Mouse (Mus musculus) liver, embryonic 16.5 days (tissue): ENCODE results near the gene Padi4. TPM values are rescaled to one million over a fixed set of nuclear protein-coding genes. Genes with fewer than 3 reads are reported as not detected.
A peak's percentile ranks its signal among the peaks of the same experiment; 100 is the strongest.

Experiments
- ATAC-seq: fragments of 200-750 bp; cut with Nextera tagmentation; 2 replicates; pipeline ENCODE4 v1.8.0; 2017; ENCODE audit warnings: low read depth, mild to moderate bottlenecking, moderate number of reproducible peaks, moderate library complexity
- H3K27ac ChIP-seq: fragments of 300-500 bp; sonication (generic); 2 replicates; pipeline ENCODE4 v1.5.1; 2014; ENCODE audit warnings: mild to moderate bottlenecking, low read length
- H3K27me3 ChIP-seq: fragments of 300-500 bp; sonication (generic); 2 replicates; pipeline ENCODE4 v1.6.1; 2014; ENCODE audit warnings: low read depth, low read length, mixed read lengths; ENCODE audit not compliant: control insufficient read depth, insufficient read depth
- H3K36me3 ChIP-seq: fragments of 300-500 bp; sonication (generic); 2 replicates; pipeline ENCODE4 v1.6.1; 2014; ENCODE audit warnings: mild to moderate bottlenecking; ENCODE audit not compliant: control insufficient read depth, insufficient read depth
- H3K4me1 ChIP-seq: fragments of 300-500 bp; sonication (generic); 2 replicates; pipeline ENCODE4 v1.6.1; 2014; ENCODE audit warnings: low read depth, low read length, mixed read lengths; ENCODE audit not compliant: control insufficient read depth
- H3K4me2 ChIP-seq: fragments of 300-500 bp; sonication (generic); 2 replicates; pipeline ENCODE4 v1.6.1; 2014; ENCODE audit warnings: low read depth, low read length, mixed read lengths
- H3K4me3 ChIP-seq: fragments of 300-500 bp; sonication (generic); 2 replicates; pipeline ENCODE4 v1.5.1; 2014; ENCODE audit warnings: low read depth, mild to moderate bottlenecking, low read length
- H3K9ac ChIP-seq: fragments of 300-500 bp; sonication (generic); 2 replicates; pipeline ENCODE4 v1.6.1; 2014; ENCODE audit warnings: low read depth, low read length
- H3K9me3 ChIP-seq: fragments of 300-500 bp; sonication (generic); replicated peaks from 2 replicates; pipeline ENCODE4 v1.6.1; 2016; ENCODE audit warnings: low read length; ENCODE audit not compliant: control insufficient read depth
- WGBS: fragments of 180-500 bp; shearing (Covaris S2); extraction: QIAGEN DNeasy Blood & Tissue Kit; methylation state at CpG from one replicate; pipeline ENCODE4 v1.1.7; 2014; ENCODE audit not compliant: insufficient replicate concordance; 5-methylcytosine and 5-hydroxymethylcytosine counted together
- polyA plus RNA-seq: library from polyadenylated mRNA; unstranded; fragments of >200 nt; fragmentation: Nextera tagmentation; extraction: Ambion mirVana; gene quantifications from 2 replicates; pipeline ENCODE4 v1.2.1, GENCODE M21; 2015

Gene Padi4
- polyA plus RNA-seq, 1 experiment from 2014 or later = 4.2 TPM

DNA sequence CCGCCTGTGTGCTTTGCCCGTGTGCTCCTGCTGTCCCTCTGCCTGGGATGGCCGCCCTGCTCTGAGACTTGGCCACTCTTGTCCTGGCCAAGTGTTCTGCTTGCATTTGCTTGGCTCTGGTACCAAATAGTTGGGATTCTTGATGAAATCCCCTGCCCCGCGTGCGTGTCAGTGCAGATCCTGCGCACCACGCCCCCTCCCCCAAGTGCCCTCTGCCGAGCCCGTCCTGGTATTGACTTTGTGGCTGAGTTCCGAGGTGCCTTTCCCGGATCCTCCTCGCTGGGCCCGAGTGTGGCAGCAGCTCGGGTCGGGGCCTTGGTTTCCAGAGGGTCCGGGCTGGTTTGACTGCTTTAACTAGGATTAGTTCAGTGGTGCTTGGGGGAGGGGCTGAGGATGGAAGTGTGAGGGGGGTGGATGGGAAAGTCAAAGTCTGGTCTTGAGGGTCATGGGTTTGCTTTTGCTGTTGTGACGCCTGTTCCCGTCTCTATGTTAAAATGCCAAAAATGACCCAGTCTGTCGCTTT is 52.0 kb downstream of the Padi4 start:
- no peak overlapping the region for H3K27ac ChIP-seq
- H3K4me2 ChIP-seq = no peak overlapping the region
- 80% methylated on average over 20 of the region's 20 CpGs for WGBS
- H3K4me1 ChIP-seq = no peaks in the 10 kb centered on the region
- H3K9me3 ChIP-seq = no peaks in the 10 kb centered on the region
- H3K9ac ChIP-seq = no peak overlapping the region
- H3K36me3 ChIP-seq = peaks cover 47% of the 10 kb centered on the region
- ATAC-seq = no peak
- H3K4me3 ChIP-seq = no peak overlapping the region
- no peaks in the 10 kb centered on the region for H3K27me3 ChIP-seq

DNA sequence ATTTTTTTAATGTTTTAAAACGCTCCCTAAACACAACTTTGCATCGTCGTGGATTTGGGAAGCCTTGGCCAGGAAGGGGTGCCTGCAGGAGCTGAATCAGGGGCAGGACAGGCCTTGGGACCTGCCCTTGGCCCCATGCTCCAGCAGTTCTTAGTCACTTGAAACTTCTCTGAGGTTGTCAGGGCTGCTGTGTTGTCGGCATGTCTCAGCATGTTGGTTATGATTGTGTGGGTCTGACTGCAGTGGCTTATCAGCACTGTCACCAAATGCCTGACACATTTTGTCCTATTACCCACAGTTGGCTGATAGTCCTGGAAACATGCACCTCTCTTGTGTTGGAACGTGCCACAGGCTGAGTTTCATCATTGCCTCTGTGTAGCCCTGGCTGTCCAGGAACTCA is 53.9 kb downstream of the Padi4 start:
- Histone ChIP-seq H3K27me3 (no peaks in the 10 kb centered on the region), H3K9ac (no peak overlapping the region), H3K36me3 (peaks cover 66% of the 10 kb centered on the region), H3K4me3 (no peak overlapping the region), H3K4me1 (no peaks in the 10 kb centered on the region), H3K27ac (no peak overlapping the region), H3K9me3 (no peaks in the 10 kb centered on the region), H3K4me2 (no peak overlapping the region)
- ATAC-seq = no peak
- 66% methylated on average over 5 of the region's 5 CpGs for WGBS

DNA sequence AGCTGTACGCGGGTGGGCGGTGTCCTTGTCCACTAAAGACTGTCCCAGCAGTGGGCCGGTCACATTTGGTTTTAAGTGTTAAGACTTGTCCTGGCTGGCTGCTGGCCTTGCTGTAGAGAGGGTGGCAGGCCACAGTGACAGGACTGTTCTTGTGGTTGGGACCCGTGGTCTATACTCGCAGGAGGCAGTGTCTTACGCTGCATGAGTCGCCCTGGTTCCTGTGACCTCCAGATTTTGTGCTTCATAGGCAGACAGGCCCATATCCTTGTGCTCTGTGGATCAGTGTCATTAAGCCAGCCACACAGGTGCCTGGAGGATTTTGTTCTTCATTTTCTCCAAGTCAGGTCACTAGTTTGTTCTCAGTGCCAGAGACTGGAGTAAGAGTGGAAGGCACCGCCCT is 55.6 kb downstream of the Padi4 start:
- 88% methylated on average over 9 of the region's 9 CpGs for WGBS
- Histone ChIP-seq H3K36me3 (peaks cover 80% of the 10 kb centered on the region), H3K9ac (no peak overlapping the region), H3K4me3 (no peak overlapping the region), H3K27me3 (no peaks in the 10 kb centered on the region), H3K9me3 (no peaks in the 10 kb centered on the region), H3K4me1 (peaks cover 5% of the 10 kb centered on the region), H3K27ac (no peak overlapping the region), H3K4me2 (no peak overlapping the region)
- ATAC-seq = no peak

DNA sequence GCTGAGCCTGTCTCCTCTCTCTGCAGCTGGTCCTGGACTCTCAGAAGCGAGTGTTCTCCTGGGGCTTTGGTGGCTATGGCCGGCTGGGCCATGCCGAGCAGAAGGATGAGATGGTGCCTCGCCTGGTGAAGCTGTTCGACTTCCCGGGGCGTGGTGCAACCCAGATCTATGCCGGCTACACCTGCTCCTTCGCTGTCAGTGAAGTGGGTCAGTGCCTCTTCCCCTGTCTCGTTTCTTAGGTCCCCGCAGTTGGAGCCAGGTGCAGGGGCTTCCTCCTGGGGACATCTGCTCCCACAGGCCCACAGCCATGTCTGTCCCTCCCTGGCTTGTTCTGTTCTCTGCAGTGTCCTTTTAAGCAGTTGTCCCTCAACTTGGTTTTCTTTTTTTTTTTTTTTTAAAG is 57.0 kb downstream of the Padi4 start:
- H3K4me3 ChIP-seq = no peak overlapping the region
- H3K27me3 ChIP-seq = no peaks in the 10 kb centered on the region
- no peak overlapping the region for H3K4me2 ChIP-seq
- no peaks in the 10 kb centered on the region for H3K9me3 ChIP-seq
- H3K27ac ChIP-seq = no peak overlapping the region
- peaks cover 92% of the 10 kb centered on the region for H3K36me3 ChIP-seq
- H3K4me1 ChIP-seq = peaks cover 5% of the 10 kb centered on the region
- WGBS = 79% methylated on average over 11 of the region's 11 CpGs
- H3K9ac ChIP-seq = no peak overlapping the region
- no peak for ATAC-seq

DNA sequence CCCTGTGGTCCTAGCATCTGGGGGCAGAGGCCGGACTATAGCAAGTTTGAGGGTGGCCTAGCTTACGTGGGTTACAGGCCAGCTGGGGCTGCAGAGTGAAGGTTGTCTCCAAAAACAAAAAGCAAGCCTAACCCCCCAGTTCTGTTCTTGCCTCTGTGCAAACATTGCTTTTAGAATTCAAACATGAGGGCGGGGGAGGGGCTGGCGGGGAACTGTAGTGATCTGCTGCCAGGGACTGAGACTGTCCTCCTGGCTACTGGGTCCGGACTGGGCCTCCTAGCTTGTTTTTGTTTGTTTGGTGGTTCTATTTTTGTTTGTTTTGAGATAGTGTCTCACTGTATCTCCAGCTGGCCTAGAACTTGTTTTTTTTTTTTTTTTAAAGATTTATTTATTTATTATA is 59.5 kb downstream of the Padi4 start:
- ATAC-seq = peak; percentile 37
- H3K36me3 ChIP-seq = peaks cover 91% of the 10 kb centered on the region

DNA sequence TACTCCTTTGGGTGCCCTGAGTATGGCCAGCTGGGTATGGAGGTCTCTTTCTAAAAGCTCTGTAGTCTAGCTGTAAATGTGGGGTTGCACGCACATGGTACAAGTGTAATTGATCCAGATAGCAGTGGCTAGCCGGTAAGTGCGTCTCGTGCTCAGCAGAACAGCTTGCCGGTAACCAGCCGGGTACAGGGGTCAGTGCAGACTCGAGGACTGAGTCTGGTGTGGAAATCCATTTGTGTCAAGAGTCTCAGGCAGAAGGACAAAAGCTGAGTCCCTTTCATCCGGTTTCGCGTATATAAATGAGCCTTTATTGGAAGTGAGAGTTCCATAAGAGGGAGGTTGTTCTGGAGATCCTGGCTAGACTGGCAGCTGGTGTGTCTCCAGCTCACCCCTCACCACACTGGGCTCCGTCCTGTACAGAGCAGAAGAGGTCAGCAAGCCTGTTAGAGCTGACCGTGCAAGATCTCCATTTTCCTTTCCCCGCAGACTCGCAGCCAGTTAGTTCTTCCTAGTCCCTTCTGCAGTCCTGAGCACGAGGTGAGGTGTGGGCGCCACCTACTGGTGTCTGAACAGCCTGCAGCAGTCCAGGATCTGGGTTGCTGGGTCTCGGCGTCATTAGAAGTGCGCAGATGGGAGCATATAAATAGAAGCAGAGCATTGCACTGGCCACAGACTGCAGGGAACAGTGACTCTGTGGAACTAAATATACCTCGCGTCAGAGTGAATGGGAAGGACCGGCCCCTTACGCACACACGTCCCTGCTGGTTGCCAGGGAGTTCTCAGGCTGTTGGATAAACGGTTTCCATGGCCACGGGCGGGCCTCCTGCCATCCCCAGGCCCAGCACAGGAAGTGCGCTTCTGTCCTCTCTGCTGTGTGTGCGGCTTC is 60.3 kb downstream of the Padi4 start:
- no peaks in the 10 kb centered on the region for H3K27me3 ChIP-seq
- H3K4me1 ChIP-seq = peaks cover 11% of the 10 kb centered on the region
- peak; percentile 71 for ATAC-seq
- no peak overlapping the region for H3K4me3 ChIP-seq
- H3K27ac ChIP-seq = 0 out of 2 replicates have a peak overlapping the region, but pooled peaks have one; percentile 5
- H3K4me2 ChIP-seq = no peak overlapping the region
- WGBS = 57% methylated on average over 29 of the region's 29 CpGs
- H3K9me3 ChIP-seq = no peaks in the 10 kb centered on the region
- H3K36me3 ChIP-seq = peaks cover 93% of the 10 kb centered on the region
- H3K9ac ChIP-seq = no peak overlapping the region

More for the DNA sequence above, 59.5 kb downstream of the Padi4 start:
- Histone ChIP-seq H3K27me3 (no peaks in the 10 kb centered on the region), H3K4me3 (no peak overlapping the region), H3K9me3 (no peaks in the 10 kb centered on the region), H3K9ac (no peak overlapping the region), H3K4me2 (no peak overlapping the region), H3K4me1 (peaks cover 5% of the 10 kb centered on the region), H3K27ac (no peak overlapping the region)
- WGBS = 81% methylated on average over 5 of the region's 5 CpGs

DNA sequence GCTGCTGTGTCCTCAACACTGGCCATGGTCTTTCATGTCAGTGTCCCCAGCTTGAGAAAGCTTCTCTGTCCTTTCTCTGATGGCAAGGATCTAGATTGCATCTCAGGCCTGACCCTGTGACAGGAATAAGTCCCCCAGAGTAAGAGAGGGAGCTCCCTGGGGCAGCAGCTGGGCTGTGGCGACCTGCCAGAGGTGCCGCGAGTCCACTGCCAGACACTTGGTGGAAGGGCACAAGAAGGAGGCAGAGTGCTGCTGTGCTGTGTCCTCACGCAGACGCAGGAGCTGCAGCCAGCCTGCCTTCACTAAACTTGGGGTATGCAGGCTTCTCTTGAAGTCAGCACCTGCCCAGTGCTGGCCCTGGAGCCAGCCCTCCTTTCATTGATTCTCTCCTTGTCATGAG is 62.7 kb downstream of the Padi4 start:
- peaks cover 25% of the 10 kb centered on the region for H3K4me1 ChIP-seq
- ATAC-seq = no peak
- no peak overlapping the region for H3K9ac ChIP-seq
- no peaks in the 10 kb centered on the region for H3K27me3 ChIP-seq
- no peak overlapping the region for H3K27ac ChIP-seq
- peaks cover 84% of the 10 kb centered on the region for H3K36me3 ChIP-seq
- H3K4me2 ChIP-seq = no peak overlapping the region
- no peaks in the 10 kb centered on the region for H3K9me3 ChIP-seq
- H3K4me3 ChIP-seq = no peak overlapping the region
- WGBS = 77% methylated on average over 5 of the region's 5 CpGs

DNA sequence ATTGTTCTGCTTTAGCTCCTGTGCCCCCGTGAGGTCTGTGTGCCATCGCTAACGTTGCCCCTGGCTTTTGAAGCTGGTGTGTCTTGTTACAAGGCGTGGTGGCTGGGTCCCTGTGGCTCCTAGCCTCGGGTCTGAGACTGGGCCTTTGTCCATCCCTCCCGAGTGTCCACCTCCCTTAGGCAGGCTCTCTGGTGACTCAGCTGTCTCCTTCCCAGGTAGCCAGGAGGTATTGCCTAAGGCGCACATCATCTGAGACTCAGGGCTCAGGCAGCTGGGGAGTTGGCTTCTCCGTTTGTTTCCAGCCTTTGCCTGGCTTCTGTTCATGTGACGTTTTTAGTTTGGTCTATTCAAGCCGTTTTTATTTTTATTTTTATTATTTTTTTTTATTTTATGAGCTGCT is 63.3 kb downstream of the Padi4 start:
- no peak overlapping the region for H3K9ac ChIP-seq
- no peaks in the 10 kb centered on the region for H3K9me3 ChIP-seq
- H3K27me3 ChIP-seq = no peaks in the 10 kb centered on the region
- H3K4me2 ChIP-seq = no peak overlapping the region
- H3K36me3 ChIP-seq = peaks cover 80% of the 10 kb centered on the region
- 74% methylated on average over 10 of the region's 10 CpGs for WGBS
- ATAC-seq = no peak
- H3K27ac ChIP-seq = no peak overlapping the region
- H3K4me1 ChIP-seq = peaks cover 29% of the 10 kb centered on the region
- no peak overlapping the region for H3K4me3 ChIP-seq

DNA sequence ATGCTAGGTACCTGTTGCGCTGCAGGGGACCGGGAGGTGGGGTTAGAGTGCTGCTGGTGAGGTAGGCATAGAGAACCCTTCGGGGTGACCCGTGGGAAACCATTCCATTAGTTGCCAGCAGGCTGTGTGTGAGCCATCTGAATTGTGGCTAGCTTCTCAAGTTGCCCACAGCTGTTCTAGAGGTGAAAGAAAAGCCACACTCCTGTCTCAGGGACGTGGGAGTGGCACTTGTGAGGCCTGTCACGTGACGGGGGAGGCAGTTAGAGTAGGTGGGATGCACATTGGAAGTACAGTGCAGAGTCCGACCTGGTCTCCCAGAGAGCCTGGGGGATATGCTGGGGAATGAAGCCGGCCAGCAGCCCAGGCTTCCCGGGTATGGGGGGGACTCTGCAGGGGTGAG is 64.4 kb downstream of the Padi4 start:
- WGBS = 84% methylated on average over 10 of the region's 10 CpGs
- no peak overlapping the region for H3K27ac ChIP-seq
- no peak overlapping the region for H3K4me2 ChIP-seq
- no peak overlapping the region for H3K9ac ChIP-seq
- H3K36me3 ChIP-seq = peaks cover 77% of the 10 kb centered on the region
- peaks cover 34% of the 10 kb centered on the region for H3K4me1 ChIP-seq
- no peaks in the 10 kb centered on the region for H3K27me3 ChIP-seq
- ATAC-seq = no peak
- no peak overlapping the region for H3K4me3 ChIP-seq
- no peaks in the 10 kb centered on the region for H3K9me3 ChIP-seq
